Mouse (Mus musculus) Patski (cell line): ENCODE results near the gene Sulf2. TPM values are rescaled to one million over a fixed set of nuclear protein-coding genes. Genes with fewer than 3 reads are reported as not detected.

Source experiments
- ATAC-seq: fragments of 100-300 bp; one replicate; pipeline ENCODE4 v1.8.0; 2021
- CTCF ChIA-PET: fragments of 350-600 bp; sonication (Branson Sonifier 250); formaldehyde crosslinking; loops from one replicate; lab custom pipeline; 2022; ENCODE audit warnings: inconsistent platforms; lab: Charles Lee
- POLR2A ChIA-PET: fragments of 350-600 bp; sonication (Branson Sonifier 250); formaldehyde crosslinking; loops from one replicate; lab custom pipeline; 2022; ENCODE audit warnings: antibody characterized with exemption, inconsistent platforms; lab: Charles Lee
- DNase-seq: peaks from one replicate; pipeline ENCODE4 v3.0.0-alpha.2; 2011; ENCODE audit warnings: low read depth, low spot score
- H3K27me3 ChIP-seq: fragments of 371-371 bp; one replicate; pipeline ENCODE4 v1.5.1; 2021
- CTCF ChIP-seq: fragments of 100-300 bp; IDR thresholded peaks from one replicate; pipeline ENCODE4 v1.5.1; 2021
- in situ Hi-C: fragments of 300-500 bp; cut with MboI; formaldehyde crosslinking; loops from 3 replicates; pipeline ENCODE4 v1.11.1; 2018; ENCODE audit warnings: low pct_unique_long_range_greater_than_20kb, mixed read lengths
- polyA plus RNA-seq: library from polyadenylated mRNA; unstranded; gene quantifications from one replicate; pipeline ENCODE4 v1.2.3, GENCODE M21; 2021

The Sulf2 gene
- polyA plus RNA-seq, 1 experiment from 2014 or later = 31.6 TPM

DNA sequence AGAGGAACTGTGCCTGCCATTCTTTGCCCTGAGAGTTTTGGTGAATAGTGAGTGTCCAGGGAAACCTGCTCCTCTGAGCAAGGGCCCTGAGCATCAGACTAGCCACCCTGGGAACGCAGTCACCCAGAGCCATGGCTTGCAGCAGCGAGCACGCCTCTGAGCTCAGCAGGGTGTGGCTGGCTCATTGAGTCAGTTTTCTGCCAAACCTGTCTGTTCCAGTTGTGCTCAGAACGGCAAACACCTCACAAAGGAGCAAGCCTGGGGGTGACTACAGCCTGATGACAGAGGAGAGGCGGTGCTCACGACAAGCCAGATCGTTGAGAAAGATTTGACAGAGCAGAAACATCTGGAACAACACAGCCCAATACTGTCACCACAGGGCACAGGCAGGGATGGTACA lies 14.7 kb upstream of the Sulf2 start:
- no peak for TF ChIP-seq CTCF
- in situ Hi-C loops = no loop called here
- peaks cover 12% of the 10 kb centered on the region for H3K27me3 ChIP-seq
- CTCF ChIA-PET = no interaction called here
- POLR2A ChIA-PET = interaction anchor here (0.7 kb wide), 1 partner anchor 12 kb away, joined by 5 read pairs; no protein-coding TSS in a partner anchor
- no peak for ATAC-seq
- no peak for DNase-seq

- TF ChIP-seq CTCF = no peak
- CTCF ChIA-PET = no interaction called here
- POLR2A ChIA-PET = no interaction called here
- no peak for DNase-seq
- no peak for ATAC-seq
- peaks cover 12% of the 10 kb centered on the region for H3K27me3 ChIP-seq
- in situ Hi-C loops = no loop called here
Measured at GRCm38 (mm10) chr2:166168868-166169267, 13.4 kb upstream of the Sulf2 start.

GRCm38 (mm10) chr2:166167387-166167786 lies 11.9 kb upstream of the Sulf2 start:
- ChIA-PET CTCF (no interaction called here), POLR2A (no interaction called here)
- in situ Hi-C loops = no loop called here
- DNase-seq (no peak), ATAC-seq (no peak)
- no peak for TF ChIP-seq CTCF
- peaks cover 7% of the 10 kb centered on the region for H3K27me3 ChIP-seq

- TF ChIP-seq CTCF = no peak
- in situ Hi-C loops = no loop called here
- ChIA-PET POLR2A (no interaction called here), CTCF (no interaction called here)
- DNase-seq = no peak
- no peak for ATAC-seq
- H3K27me3 ChIP-seq = no peaks in the 10 kb centered on the region
Measured at GRCm38 (mm10) chr2:166165396-166165795, 9.9 kb upstream of the Sulf2 start.

GRCm38 (mm10) chr2:166164601-166165000 lies 9.1 kb upstream of the Sulf2 start:
- CTCF ChIA-PET = no interaction called here
- no peaks in the 10 kb centered on the region for H3K27me3 ChIP-seq
- POLR2A ChIA-PET = no interaction called here
- DNase-seq = no peak
- TF ChIP-seq CTCF = no peak
- in situ Hi-C loops = no loop called here
- ATAC-seq = no peak

GRCm38 (mm10) chr2:166163917-166164316 lies 8.5 kb upstream of the Sulf2 start:
- in situ Hi-C loops = no loop called here
- no peak for TF ChIP-seq CTCF
- ChIA-PET POLR2A (interaction anchor here (0.6 kb wide), 1 partner anchor 12 kb away, joined by 3 read pairs; no protein-coding TSS in a partner anchor), CTCF (no interaction called here)
- no peaks in the 10 kb centered on the region for H3K27me3 ChIP-seq
- no peak for DNase-seq
- ATAC-seq = no peak

- DNase-seq = no peak
- TF ChIP-seq CTCF = no peak
- CTCF ChIA-PET = no interaction called here
Measured at GRCm38 (mm10) chr2:166163252-166163651, 7.8 kb upstream of the Sulf2 start.

DNA sequence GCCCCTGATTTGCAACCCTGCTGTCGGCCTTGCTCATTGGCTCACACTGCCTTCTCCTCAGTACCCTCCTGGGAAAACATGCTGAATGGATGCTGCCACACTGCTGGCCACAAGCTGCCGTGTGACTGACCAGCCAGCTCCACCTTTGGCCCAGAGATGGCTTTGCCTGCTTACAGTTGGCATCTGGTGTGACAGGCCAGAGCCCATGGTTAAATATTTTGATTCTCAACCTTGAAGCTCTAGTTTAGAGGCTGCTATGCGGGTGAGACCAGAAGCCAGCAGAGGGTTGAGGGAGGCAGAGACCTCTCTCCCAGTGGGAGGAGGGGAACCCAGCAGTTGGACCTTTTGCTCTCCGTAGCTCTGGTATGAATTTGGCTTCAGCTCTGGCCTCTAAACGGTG lies 6.7 kb upstream of the Sulf2 start:
- CTCF ChIA-PET = no interaction called here
- ATAC-seq (no peak), DNase-seq (no peak)
- no peaks in the 10 kb centered on the region for H3K27me3 ChIP-seq
- in situ Hi-C loops = no loop called here
- POLR2A ChIA-PET = no interaction called here
- TF ChIP-seq CTCF = no peak

More at GRCm38 (mm10) chr2:166163252-166163651, 7.8 kb upstream of the Sulf2 start:
- in situ Hi-C loops = no loop called here
- no peaks in the 10 kb centered on the region for H3K27me3 ChIP-seq
- no peak for ATAC-seq
- POLR2A ChIA-PET = interaction anchor here (0.7 kb wide), 1 partner anchor 11 kb away, joined by 3 read pairs; no protein-coding TSS in a partner anchor

- ChIA-PET CTCF (no interaction called here), POLR2A (no interaction called here)
- no peak for TF ChIP-seq CTCF
- in situ Hi-C loops = loop anchor here (5.0 kb wide), 2 partner anchors 288 to 403 kb away; no protein-coding TSS in a partner anchor
- no peaks in the 10 kb centered on the region for H3K27me3 ChIP-seq
- ATAC-seq (no peak), DNase-seq (no peak)
Measured at GRCm38 (mm10) chr2:166159276-166159675, 3.8 kb upstream of the Sulf2 start.

DNA sequence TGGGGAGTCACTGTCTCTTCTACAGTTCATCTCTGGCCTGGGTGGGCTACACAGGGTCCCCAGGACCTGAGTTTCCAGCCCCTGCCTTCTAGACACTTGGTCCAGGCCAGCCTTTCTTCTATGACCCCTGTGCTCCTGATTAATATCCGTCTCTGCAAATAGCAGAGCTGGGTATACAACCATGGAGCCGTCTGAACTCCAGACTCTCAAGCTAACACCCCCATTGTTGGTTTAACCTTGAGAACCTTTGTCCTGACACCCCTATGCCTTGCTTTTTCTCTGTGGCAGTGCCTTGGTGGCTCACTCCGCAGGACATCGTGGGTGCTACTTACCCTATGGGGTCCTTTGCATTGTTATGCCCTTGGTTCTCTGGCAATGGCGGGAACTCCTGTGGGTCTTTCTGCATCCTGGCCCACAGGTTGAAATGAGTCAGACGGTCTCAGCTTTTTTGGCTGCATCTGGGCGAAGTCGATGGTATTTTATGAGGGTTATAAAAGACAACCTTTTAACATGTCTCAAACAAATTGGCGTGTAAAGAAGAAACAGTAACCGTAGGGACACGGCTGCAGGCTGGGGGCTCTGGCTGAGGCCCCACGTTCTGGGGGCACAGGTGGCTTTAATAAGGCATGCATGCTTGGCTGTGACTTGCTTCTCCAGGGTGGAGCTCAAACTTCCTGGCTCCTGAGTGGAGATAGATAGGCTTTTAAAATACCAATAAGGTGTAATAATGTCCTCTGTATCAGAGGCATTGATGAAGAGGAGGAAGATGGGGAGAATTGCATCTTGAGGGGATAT lies 2.5 kb upstream of the Sulf2 start:
- DNase-seq (no peak), ATAC-seq (no peak)
- ChIA-PET CTCF (no interaction called here), POLR2A (interaction anchor here (0.6 kb wide), 1 partner anchor 12 kb away, joined by 5 read pairs; no protein-coding TSS in a partner anchor)
- peaks cover 4% of the 10 kb centered on the region for H3K27me3 ChIP-seq
- in situ Hi-C loops = loop anchor here (5.0 kb wide), 2 partner anchors 289 to 404 kb away; no protein-coding TSS in a partner anchor
- TF ChIP-seq CTCF = no peak

- TF ChIP-seq CTCF = no peak
- CTCF ChIA-PET = no interaction called here
- ATAC-seq (no peak), DNase-seq (no peak)
- H3K27me3 ChIP-seq = peaks cover 4% of the 10 kb centered on the region
- in situ Hi-C loops = loop anchor here (5.0 kb wide), 2 partner anchors 290 to 405 kb away; no protein-coding TSS in a partner anchor
- POLR2A ChIA-PET = no interaction called here
Measured at GRCm38 (mm10) chr2:166157144-166157543, 1.7 kb upstream of the Sulf2 start.
